Mouse (Mus musculus) heart, adult 2 months (tissue): Measurements from ENCODE around the gene Tspan2.

Source experiments
- CTCF ChIP-seq: fragments of 200-600 bp; IDR thresholded peaks from 2 replicates; pipeline ENCODE4 v1.8.1; 2022; ENCODE audit warnings: antibody characterized with exemption, mild to moderate bottlenecking, moderate library complexity
- POLR2A ChIP-seq: fragments of 200-500 bp; IDR thresholded peaks from 2 replicates; pipeline ENCODE4 v1.6.1; 2011; ENCODE audit warnings: mild to moderate bottlenecking, low read depth, low read length, control low read depth; ENCODE audit not compliant: insufficient read depth

DNA sequence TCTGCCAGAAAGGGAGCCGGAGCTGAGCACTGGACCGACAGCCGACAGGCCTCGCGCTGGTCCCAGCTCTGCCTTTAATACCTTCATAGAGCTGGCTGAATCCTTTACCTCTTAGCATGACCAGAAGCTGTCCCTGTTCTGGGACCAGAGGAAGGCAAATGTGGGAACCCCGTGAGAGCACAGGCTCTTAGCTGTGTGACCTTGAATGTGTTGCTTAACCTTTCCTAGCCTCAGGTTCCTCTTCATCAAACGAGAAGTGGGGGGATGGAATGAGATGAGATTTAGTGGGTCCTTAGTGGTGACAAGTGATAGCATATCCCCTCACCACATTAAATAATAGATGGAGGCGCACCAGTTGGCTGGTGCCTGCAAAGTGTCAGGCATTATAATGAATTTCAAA lies 18.5 kb upstream of the Tspan2 start:
- TF ChIP-seq POLR2A (no peak), CTCF (no peak)
